Mouse (Mus musculus): Measurements from ENCODE around the gene Rpl21.

DNA sequence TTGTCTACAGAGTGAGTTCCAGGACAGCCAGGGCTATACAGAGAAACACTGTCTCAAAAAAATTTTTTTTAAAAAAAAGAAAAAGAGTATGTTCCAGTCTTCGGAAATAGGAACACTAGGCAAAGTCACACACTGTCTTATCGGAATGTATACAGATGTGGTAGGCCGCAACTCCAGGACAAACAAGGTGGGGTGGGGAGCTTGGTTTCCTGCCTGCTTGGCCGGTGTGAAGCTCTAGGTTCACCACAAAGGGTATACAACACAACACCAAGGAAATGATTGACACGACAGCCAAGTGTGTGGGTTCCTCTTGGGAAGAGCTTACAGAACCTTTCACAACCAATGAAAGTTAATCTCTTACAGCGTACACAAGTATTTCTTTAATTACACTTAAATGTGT, 49.6 kb downstream of the Rpl21 start:
- no peak for TF ChIP-seq POLR2A (IDR thresholded peaks at IDR 0.05; ENCODE audit: extremely low read depth, insufficient read depth, low read length)
- TF ChIP-seq CTCF (IDR thresholded peaks at IDR 0.05; ENCODE audit: extremely low read depth, insufficient read depth, low read length): no peak

All from cortical plate, adult 2 months (tissue).